Mouse (Mus musculus) urinary bladder, postnatal 36 days (tissue): ENCODE results near the gene Arhgap32.
A peak's percentile ranks its signal among the peaks of the same experiment; 100 is the strongest.

Experiments
- DNase-seq, 2 experiments: peaks; one replicate each; pipeline ENCODE4 v3.0.0; 2022; ENCODE audit warnings: low spot score in 2 of 2, mixed read lengths in 1 of 2

Gene Arhgap32

GRCm38 (mm10) chr9:32192295-32193073, 76.5 kb downstream of the Arhgap32 start:
- DNase-seq, result no peak

- DNase-seq, result no peak
Measured at GRCm38 (mm10) chr9:32204450-32204990, 88.6 kb downstream of the Arhgap32 start.

GRCm38 (mm10) chr9:32207133-32207532, 91.2 kb downstream of the Arhgap32 start:
- DNase-seq, result no peak

- DNase-seq, result no peak
Measured at GRCm38 (mm10) chr9:32208071-32208470, 92.1 kb downstream of the Arhgap32 start.

- DNase-seq, result no peak
Measured at GRCm38 (mm10) chr9:32216820-32217567, 101.1 kb downstream of the Arhgap32 start.

GRCm38 (mm10) chr9:32219400-32219799, 103.5 kb downstream of the Arhgap32 start:
- no peak for DNase-seq

- DNase-seq, result no peak
Measured at GRCm38 (mm10) chr9:32222184-32222583, 106.2 kb downstream of the Arhgap32 start.

- DNase-seq, result peak; percentile 78 to 80
Measured at GRCm38 (mm10) chr9:32223739-32224529, 108.0 kb downstream of the Arhgap32 start.

GRCm38 (mm10) chr9:32224937-32225336, 109.0 kb downstream of the Arhgap32 start:
- no peak for DNase-seq

- DNase-seq, result no peak
Measured at GRCm38 (mm10) chr9:32225584-32225983, 109.6 kb downstream of the Arhgap32 start.

- no peak for DNase-seq
Measured at GRCm38 (mm10) chr9:32227034-32227433, 111.1 kb downstream of the Arhgap32 start.

- no peak for DNase-seq
Measured at GRCm38 (mm10) chr9:32233593-32233992, 117.7 kb downstream of the Arhgap32 start.

- no peak for DNase-seq
Measured at GRCm38 (mm10) chr9:32234767-32235489, 119.0 kb downstream of the Arhgap32 start.

- DNase-seq, result no peak
Measured at GRCm38 (mm10) chr9:32238899-32239298, 123.0 kb downstream of the Arhgap32 start.

GRCm38 (mm10) chr9:32239427-32239826, 123.5 kb downstream of the Arhgap32 start:
- DNase-seq, result no peak

- DNase-seq, result no peak
Measured at GRCm38 (mm10) chr9:32240449-32240848, 124.5 kb downstream of the Arhgap32 start.

GRCm38 (mm10) chr9:32241637-32242199, 125.8 kb downstream of the Arhgap32 start:
- DNase-seq, result no peak

- peak; percentile 23 to 32 for DNase-seq
Measured at GRCm38 (mm10) chr9:32242921-32243617, 127.1 kb downstream of the Arhgap32 start.

- DNase-seq, result no peak
Measured at GRCm38 (mm10) chr9:32245237-32245636, 129.3 kb downstream of the Arhgap32 start.

- no peak for DNase-seq
Measured at GRCm38 (mm10) chr9:32246123-32246716, 130.3 kb downstream of the Arhgap32 start.
